Mouse (Mus musculus) heart, embryonic 15.5 days (tissue): Measurements from ENCODE around the gene Ubl5. TPM values are rescaled to one million over a fixed set of nuclear protein-coding genes. Genes with fewer than 3 reads are reported as not detected.

ENCODE experiments used
- polyA plus RNA-seq: library from polyadenylated mRNA; unstranded; fragments of >200 nt; fragmentation: Nextera tagmentation; extraction: Ambion mirVana; gene quantifications from 2 replicates; pipeline ENCODE4 v1.2.1, GENCODE M21; 2015

Gene Ubl5
- polyA plus RNA-seq, 1 experiment from 2014 or later, result 378 TPM

Other genes with a start within 250 kb of the Ubl5 start
- gene Zfp26, start 182.7 kb upstream of the Ubl5 start, polyA plus RNA-seq, result 7.8 and 10.1 TPM in 2 replicates
- gene Zfp426, start 150.1 kb upstream of the Ubl5 start, polyA plus RNA-seq, result 9.9 and 12.6 TPM in 2 replicates
- 42.6 and 46.3 TPM in 2 replicates for gene Zfp266, start 121.5 kb upstream of the Ubl5 start, polyA plus RNA-seq
- gene Zfp846, start 61.6 kb upstream of the Ubl5 start, polyA plus RNA-seq, result 9.4 and 10.9 TPM in 2 replicates
- gene Fbxl12, start 1.9 kb downstream of the Ubl5 start, polyA plus RNA-seq, result 13.4 and 17.8 TPM in 2 replicates
- 40.2 and 43.1 TPM in 2 replicates for gene Pin1, start 9.2 kb downstream of the Ubl5 start, polyA plus RNA-seq
- gene Olfm2, start 103.5 kb downstream of the Ubl5 start, polyA plus RNA-seq, result 1.00 and 3.1 TPM in 2 replicates
- gene Col5a3, start 172.2 kb downstream of the Ubl5 start, polyA plus RNA-seq, result 1.1 and 3.2 TPM in 2 replicates
- not detected in 2 replicates for gene Rdh8, start 175.6 kb downstream of the Ubl5 start, polyA plus RNA-seq
- gene A230050P20Rik, start 225.8 kb downstream of the Ubl5 start, polyA plus RNA-seq, result 7.1 and 13.4 TPM in 2 replicates
- gene Angptl6, start 236.8 kb downstream of the Ubl5 start, polyA plus RNA-seq, result 2.0 and 3.3 TPM in 2 replicates
- 31.1 and 40.4 TPM in 2 replicates for gene Ppan, start 245.3 kb downstream of the Ubl5 start, polyA plus RNA-seq